Comparison of ENCODE assay signal across 20 mouse cellular contexts in the genomic region with DNA sequence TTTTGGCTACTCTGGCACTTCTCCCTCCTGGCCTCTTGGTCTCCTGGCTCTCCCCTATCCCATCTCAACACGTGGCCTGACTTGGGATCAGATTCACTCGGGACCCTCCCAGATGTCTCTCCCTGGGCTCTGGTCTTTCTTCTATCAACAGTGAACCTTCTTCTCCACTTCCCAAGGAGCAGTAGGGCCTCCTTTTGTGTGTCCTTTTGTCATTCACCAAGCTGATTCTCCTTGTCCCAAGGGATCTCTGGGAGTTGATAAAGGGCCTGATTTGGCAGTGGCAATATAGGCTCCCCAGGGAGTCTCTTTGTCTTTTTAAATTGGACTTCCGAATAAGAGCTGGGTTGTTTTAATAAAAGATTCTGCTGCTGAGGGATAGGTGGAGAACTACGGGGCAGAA. TPM values are rescaled to one million over a fixed set of nuclear protein-coding genes. Genes with fewer than 3 reads are reported as not detected.
A peak's percentile ranks its signal among the peaks of the same experiment; 100 is the strongest.
DNase-seq lines count a peak whose midpoint lies in the region.
"Had no signal": no experiment of that assay in that cellular context is flagged by ENCODE, and none has a peak within 500 bp of the region (broad histone marks: within the 10 kb centered on the region; RNA-seq: fewer than 3 reads in every experiment).

No protein-coding gene starts in this region.

- peak; percentile 25 for DNase-seq in heart, adult 11 months
- no peak for DNase-seq in heart, postnatal 36 days
- DNase-seq in R1 (ENCODE audit: low read depth, low spot score) = peak; percentile 91
- no peak for DNase-seq in kidney, postnatal 14 days
- DNase-seq in hindbrain, embryonic 10.5 days (ENCODE audit: low spot score) = no peak
- DNase-seq: adrenal gland, adult 8-10 months; adrenal gland, postnatal 14 days; adrenal gland, postnatal 36 days; B cell, adult 2 months; cerebellum, adult 11-12 months; cerebellum, adult 2 months; cerebellum, adult 9-10 months; cerebellum, postnatal 10 days; cerebellum, postnatal 25 days had no signal

- 18% methylated on average over 4 of the region's 4 CpGs for WGBS in hindbrain, embryonic 10.5 days

- no peaks in the 10 kb centered on the region for H3K36me3 ChIP-seq in hindbrain, embryonic 10.5 days
- H3K36me3 ChIP-seq: embryonic facial prominence, embryonic 10.5 days; embryonic facial prominence, embryonic 12.5 days; forebrain, embryonic 15.5 days; G1E had no signal

- H3K27ac ChIP-seq in hindbrain, embryonic 10.5 days = no peak overlapping the region
- H3K27ac ChIP-seq: embryonic facial prominence, embryonic 10.5 days; embryonic facial prominence, embryonic 12.5 days; forebrain, embryonic 13.5 days; forebrain, embryonic 15.5 days had no signal

- H3K4me3 ChIP-seq in hindbrain, embryonic 10.5 days = no peak overlapping the region
- H3K4me3 ChIP-seq: embryonic facial prominence, embryonic 10.5 days; embryonic facial prominence, embryonic 12.5 days; forebrain, embryonic 13.5 days; forebrain, embryonic 15.5 days had no signal

- no peaks in the 10 kb centered on the region for H3K27me3 ChIP-seq in hindbrain, embryonic 10.5 days (ENCODE audit: insufficient read depth, poor library complexity, severe bottlenecking)
- H3K27me3 ChIP-seq: CH12.LX; embryonic facial prominence, embryonic 12.5 days; forebrain, embryonic 13.5 days; forebrain, embryonic 15.5 days had no signal

- intact Hi-C loops in heart, postnatal 36 days (cut with DNase I) = no loop called here

- H3K4me1 ChIP-seq in hindbrain, embryonic 10.5 days (replicated peaks) = peaks cover 4% of the 10 kb centered on the region; the same call in 1 of the 2 replicates
- H3K4me1 ChIP-seq: embryonic facial prominence, embryonic 10.5 days; embryonic facial prominence, embryonic 12.5 days; forebrain, embryonic 13.5 days; forebrain, embryonic 15.5 days had no signal

- no peaks in the 10 kb centered on the region for H3K9me3 ChIP-seq in hindbrain, embryonic 10.5 days
- H3K9me3 ChIP-seq: embryonic facial prominence, embryonic 10.5 days; embryonic facial prominence, embryonic 12.5 days; forebrain, embryonic 13.5 days; forebrain, embryonic 15.5 days had no signal

RNA-seq across cellular contexts. Expression of a gene that starts 36.5 kb away (rescaled TPM):
- total RNA-seq in heart, postnatal 36 days (2021) = 10 to 100 TPM; 30.3 to 33.6 TPM
- 4.2 and 4.8 TPM in 2 replicates for polyA plus RNA-seq in hindbrain, embryonic 10.5 days (2016; fragmentation: Nextera tagmentation; extraction: Ambion mirVana)
- polyA plus RNA-seq: G1E had no signal

Comparison
In these comparisons a context has a peak if more than half of its experiments do, and no peak if none do; other contexts are left out.
1. DNase-seq: peak in heart, adult 11 months (single experiment) and R1 (single experiment); none in heart, postnatal 36 days (0 of 2), kidney, postnatal 14 days (single experiment) and hindbrain, embryonic 10.5 days (single experiment).